Mouse (Mus musculus) hindbrain, postnatal 0 days (tissue): Measurements from ENCODE around the gene Tubgcp4. TPM values are rescaled to one million over a fixed set of nuclear protein-coding genes. Genes with fewer than 3 reads are reported as not detected.

Experiments used
- ATAC-seq: fragments of 200-750 bp; cut with Nextera tagmentation; 2 replicates; pipeline ENCODE4 v1.8.0; 2017; ENCODE audit warnings: mild to moderate bottlenecking, moderate TSS enrichment, moderate library complexity
- DNase-seq: peaks from one replicate; pipeline ENCODE4 v3.0.0-alpha.2; 2015; ENCODE audit warnings: low spot score
- H3K27ac ChIP-seq: fragments of 300-500 bp; sonication (generic); 2 replicates; pipeline ENCODE4 v1.5.1; 2014; ENCODE audit warnings: mild to moderate bottlenecking
- H3K27me3 ChIP-seq: fragments of 300-500 bp; sonication (generic); 2 replicates; pipeline ENCODE4 v1.6.1; 2014; ENCODE audit warnings: low read length, mixed read lengths; ENCODE audit not compliant: insufficient read depth
- H3K36me3 ChIP-seq: fragments of 300-500 bp; sonication (generic); 2 replicates; pipeline ENCODE4 v1.6.1; 2014; ENCODE audit warnings: low read length, mixed read lengths; ENCODE audit not compliant: insufficient read depth
- H3K4me1 ChIP-seq: fragments of 300-500 bp; sonication (generic); 2 replicates; pipeline ENCODE4 v1.6.1; 2014; ENCODE audit warnings: antibody characterized with exemption, low read length, mixed read lengths; ENCODE audit not compliant: insufficient read depth
- H3K4me2 ChIP-seq: fragments of 300-500 bp; sonication (generic); 2 replicates; pipeline ENCODE4 v1.6.1; 2014; ENCODE audit warnings: low read depth, mild to moderate bottlenecking, low read length, moderate library complexity, mixed read lengths
- H3K4me3 ChIP-seq: fragments of 300-500 bp; sonication (generic); 2 replicates; pipeline ENCODE4 v1.5.1; 2014; ENCODE audit warnings: low read length
- H3K9ac ChIP-seq: fragments of 300-500 bp; sonication (generic); replicated peaks from 2 replicates; pipeline ENCODE4 v1.6.1; 2014; ENCODE audit warnings: mild to moderate bottlenecking, low read length, moderate library complexity, mixed read lengths
- H3K9me3 ChIP-seq: fragments of 300-500 bp; sonication (generic); 2 replicates; pipeline ENCODE4 v1.6.1; 2016; ENCODE audit warnings: low read length, mixed read lengths
- CTCF ChIP-seq: IDR thresholded peaks from 2 replicates; pipeline ENCODE4 v1.5.1; 2016; ENCODE audit warnings: antibody characterized with exemption, control low read depth, low read depth
- WGBS: fragments of 180-500 bp; shearing (Covaris S2); extraction: QIAGEN DNeasy Blood & Tissue Kit; methylation state at CpG from one replicate; pipeline ENCODE4 v1.1.7; 2014; 5-methylcytosine and 5-hydroxymethylcytosine counted together
- polyA plus RNA-seq: library from polyadenylated mRNA; unstranded; fragments of >200 nt; fragmentation: Nextera tagmentation; extraction: Ambion mirVana; gene quantifications from 2 replicates; pipeline ENCODE4 v1.2.1, GENCODE M21; 2015
- total RNA-seq: library from RNA; depleted of rRNA; stranded (reverse); fragments of >200 nt; gene quantifications from 2 replicates; pipeline ENCODE4 v1.2.3, GENCODE M21; 2014; rRNA removed

Gene Tubgcp4
- total and polyA plus RNA-seq, 2 experiments from 2014 or later, result 26.1 to 33.6 TPM

DNA sequence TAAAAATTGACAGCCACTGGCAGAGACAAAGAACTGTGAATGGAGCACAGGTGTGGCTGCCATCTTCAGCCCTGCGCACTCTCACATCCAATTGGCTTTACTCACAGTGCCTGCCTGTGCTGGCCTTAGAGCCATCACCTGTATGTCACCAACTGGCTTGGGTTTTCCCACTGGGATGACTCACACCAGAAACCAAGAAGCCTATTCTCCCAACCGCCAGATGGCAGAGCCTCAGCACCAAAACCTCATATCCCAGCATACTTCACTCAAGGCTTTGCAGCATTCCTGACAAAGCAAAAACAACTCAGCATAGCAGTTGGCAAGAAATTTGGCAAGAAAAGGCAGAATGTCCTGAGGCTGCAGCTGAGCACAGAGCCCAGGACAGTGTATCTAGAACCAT lies 52.6 kb downstream of the Tubgcp4 start:
- Histone ChIP-seq H3K9me3 (no peaks in the 10 kb centered on the region), H3K27ac (peak overlapping the region; percentile 32; the same call in 1 of the 2 replicates), H3K4me3 (no peak overlapping the region), H3K36me3 (peaks cover 51% of the 10 kb centered on the region), H3K4me2 (no peak overlapping the region), H3K27me3 (no peaks in the 10 kb centered on the region), H3K9ac (no peak overlapping the region), H3K4me1 (no peaks in the 10 kb centered on the region)
- TF ChIP-seq CTCF, result peak; percentile 53
- WGBS, result 74% methylated on average over 2 of the region's 2 CpGs
- peak; percentile 31 for DNase-seq
- no peak for ATAC-seq

DNA sequence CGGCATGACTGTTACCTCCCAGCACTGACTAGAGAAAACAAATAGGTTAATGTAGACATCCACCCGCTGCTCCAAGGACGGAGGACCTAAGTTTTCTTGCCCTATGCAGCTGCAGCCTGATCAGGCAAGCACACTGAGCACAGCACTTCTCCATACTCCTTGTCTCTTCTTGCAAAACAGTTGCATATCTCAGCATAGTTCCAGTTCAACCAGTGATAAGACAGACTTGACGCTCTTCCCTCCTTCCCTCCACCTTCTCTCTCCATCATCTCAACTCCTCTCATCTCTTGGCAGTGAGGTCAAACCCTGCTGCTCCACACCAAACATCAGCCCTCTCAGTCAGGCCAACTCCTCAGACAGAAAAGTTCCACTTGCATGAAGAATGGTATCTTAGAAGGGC lies 57.7 kb downstream of the Tubgcp4 start:
- no peaks in the 10 kb centered on the region for H3K9me3 ChIP-seq
- WGBS, result 82% methylated on average over 4 of the region's 4 CpGs
- no peak overlapping the region for H3K4me3 ChIP-seq
- H3K27me3 ChIP-seq, result no peaks in the 10 kb centered on the region
- H3K9ac ChIP-seq, result no peak overlapping the region
- no peak for TF ChIP-seq CTCF
- no peaks in the 10 kb centered on the region for H3K4me1 ChIP-seq
- DNase-seq (no peak), ATAC-seq (no peak)
- H3K27ac ChIP-seq, result no peak overlapping the region
- no peak overlapping the region for H3K4me2 ChIP-seq
- H3K36me3 ChIP-seq, result peaks cover 55% of the 10 kb centered on the region

DNA sequence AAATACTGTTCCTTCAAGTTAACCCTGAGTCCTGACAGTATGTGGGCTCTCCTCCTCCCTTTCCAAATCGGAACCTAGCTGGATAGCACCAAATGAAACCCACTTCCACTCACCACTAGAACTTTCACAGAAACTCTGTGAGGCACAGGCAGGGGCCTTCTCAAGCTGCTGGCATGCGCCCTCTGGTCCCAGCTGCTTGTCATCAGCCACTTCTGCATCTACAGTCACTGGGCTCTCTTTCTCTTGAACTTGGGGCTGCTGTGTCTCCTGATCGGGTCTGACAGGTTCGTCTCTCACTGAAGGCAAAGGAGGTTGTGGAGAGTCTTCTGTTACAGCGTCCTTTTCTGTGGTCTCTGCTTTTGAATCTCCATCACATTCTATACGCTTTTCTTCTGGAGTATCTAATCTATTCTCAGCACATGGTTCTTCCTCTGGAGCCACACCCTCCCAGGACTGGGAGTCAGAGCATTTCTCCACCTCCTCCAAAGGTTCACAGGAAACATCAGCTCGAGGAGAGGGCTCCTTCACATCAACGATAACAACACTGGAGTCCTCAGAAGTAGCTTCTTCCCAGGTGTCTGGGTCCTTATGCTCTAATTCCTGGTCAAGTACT lies 65.1 kb downstream of the Tubgcp4 start:
- WGBS, result 91% methylated on average over 8 of the region's 8 CpGs
- H3K27me3 ChIP-seq, result no peaks in the 10 kb centered on the region
- TF ChIP-seq CTCF, result no peak
- DNase-seq (no peak), ATAC-seq (no peak)
- H3K4me3 ChIP-seq, result no peak overlapping the region
- H3K9me3 ChIP-seq, result no peaks in the 10 kb centered on the region
- H3K4me2 ChIP-seq, result no peak overlapping the region
- peaks cover 61% of the 10 kb centered on the region for H3K36me3 ChIP-seq
- H3K4me1 ChIP-seq, result no peaks in the 10 kb centered on the region
- H3K27ac ChIP-seq, result no peak overlapping the region
- no peak overlapping the region for H3K9ac ChIP-seq

DNA sequence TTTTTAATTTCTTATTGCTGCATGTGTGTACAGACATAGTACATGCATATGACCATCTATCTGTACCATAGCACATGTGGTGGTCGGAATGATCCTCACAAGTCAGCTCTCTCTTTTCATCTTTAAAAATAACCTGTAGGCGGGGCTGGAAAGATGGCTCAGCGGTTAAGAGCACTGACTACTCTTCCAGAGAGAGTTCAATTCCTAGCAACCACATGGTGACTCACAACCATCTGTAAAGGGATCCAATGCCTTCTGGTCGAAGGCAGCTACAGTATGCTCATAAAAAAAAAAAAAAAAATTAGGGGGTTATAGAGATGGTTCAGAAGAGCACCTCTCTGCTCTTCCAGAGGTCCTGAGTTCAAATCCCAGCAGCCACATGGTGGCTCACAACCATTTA lies 69.0 kb downstream of the Tubgcp4 start:
- Histone ChIP-seq H3K9ac (no peak overlapping the region), H3K27me3 (no peaks in the 10 kb centered on the region), H3K4me3 (no peak overlapping the region), H3K9me3 (no peaks in the 10 kb centered on the region), H3K36me3 (peaks cover 48% of the 10 kb centered on the region), H3K27ac (no peak overlapping the region), H3K4me1 (no peaks in the 10 kb centered on the region), H3K4me2 (no peak overlapping the region)
- no peak for TF ChIP-seq CTCF
- 91% methylated on average over 4 of the region's 4 CpGs for WGBS
- DNase-seq (no peak), ATAC-seq (no peak)

DNA sequence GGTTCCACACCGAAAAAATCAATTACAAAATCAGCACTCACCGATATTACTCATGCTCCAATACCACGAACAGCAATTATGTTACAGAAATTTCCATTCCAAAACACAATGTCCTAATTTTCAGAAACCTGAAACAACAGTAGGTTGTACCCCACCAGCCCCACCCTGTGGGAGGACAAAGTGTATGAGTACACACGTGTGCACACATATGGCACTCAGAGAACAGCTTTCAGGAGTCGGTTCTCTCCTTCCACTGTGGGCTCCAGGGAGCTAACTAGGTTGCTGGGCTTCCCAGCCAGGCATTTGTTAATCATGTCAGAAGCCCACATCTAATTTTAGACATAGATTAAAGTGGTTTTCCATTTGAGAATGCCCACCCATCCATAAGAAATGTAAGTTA lies 73.6 kb downstream of the Tubgcp4 start:
- no peak for TF ChIP-seq CTCF

More for the DNA sequence above, 73.6 kb downstream of the Tubgcp4 start:
- no peaks in the 10 kb centered on the region for H3K9me3 ChIP-seq
- H3K27ac ChIP-seq, result no peak overlapping the region
- H3K9ac ChIP-seq, result no peak overlapping the region
- 92% methylated on average over 5 of the region's 5 CpGs for WGBS
- H3K27me3 ChIP-seq, result no peaks in the 10 kb centered on the region
- no peak overlapping the region for H3K4me2 ChIP-seq
- H3K36me3 ChIP-seq, result peaks cover 52% of the 10 kb centered on the region
- no peak for ATAC-seq
- no peak overlapping the region for H3K4me3 ChIP-seq
- H3K4me1 ChIP-seq, result no peaks in the 10 kb centered on the region
- no peak for DNase-seq

Other genes starting within 250 kb of the Tubgcp4 start
- 27.8 and 34.8 TPM in 2 replicates for gene Ubr1, start 199.9 kb upstream of the Tubgcp4 start, total RNA-seq
- gene Ubr1, start 199.9 kb upstream of the Tubgcp4 start, polyA plus RNA-seq, result 27.3 and 27.5 TPM in 2 replicates
- gene Tmem62, start 193.6 kb upstream of the Tubgcp4 start, total RNA-seq, result 24.0 and 25.8 TPM in 2 replicates
- 12.6 and 13.8 TPM in 2 replicates for gene Tmem62, start 193.6 kb upstream of the Tubgcp4 start, polyA plus RNA-seq
- 40.0 and 42.3 TPM in 2 replicates for gene Ccndbp1, start 162.3 kb upstream of the Tubgcp4 start, total RNA-seq
- gene Ccndbp1, start 162.3 kb upstream of the Tubgcp4 start, polyA plus RNA-seq, result 76.5 and 80.2 TPM in 2 replicates
- gene Epb42, start 133.6 kb upstream of the Tubgcp4 start, total RNA-seq, result 0.07 and 0.73 TPM in 2 replicates
- 0.06 and 0.18 TPM in 2 replicates for gene Epb42, start 133.6 kb upstream of the Tubgcp4 start, polyA plus RNA-seq
- 0.78 TPM in 1 of 2 replicates, not detected in the other for gene Tgm5, start 84.8 kb upstream of the Tubgcp4 start, total RNA-seq
- gene Tgm5, start 84.8 kb upstream of the Tubgcp4 start, polyA plus RNA-seq, result 0.37 and 0.45 TPM in 2 replicates
- gene Tgm7, start 60.9 kb upstream of the Tubgcp4 start, total RNA-seq, result not detected in 2 replicates
- gene Tgm7, start 60.9 kb upstream of the Tubgcp4 start, polyA plus RNA-seq, result not detected in 2 replicates
- 17.6 and 22.4 TPM in 2 replicates for gene Adal, start 30.2 kb upstream of the Tubgcp4 start, total RNA-seq
- 18.0 and 18.4 TPM in 2 replicates for gene Adal, start 30.2 kb upstream of the Tubgcp4 start, polyA plus RNA-seq
- 9.6 and 10.1 TPM in 2 replicates for gene Lcmt2, start 30.0 kb upstream of the Tubgcp4 start, total RNA-seq
- gene Lcmt2, start 30.0 kb upstream of the Tubgcp4 start, polyA plus RNA-seq, result 11.4 and 14.2 TPM in 2 replicates
- 3.2 and 5.7 TPM in 2 replicates for gene Zscan29, start 471 bp downstream of the Tubgcp4 start, total RNA-seq
- 5.3 and 5.5 TPM in 2 replicates for gene Zscan29, start 471 bp downstream of the Tubgcp4 start, polyA plus RNA-seq
- 194 and 277 TPM in 2 replicates for gene Trp53bp1, start 100.8 kb downstream of the Tubgcp4 start, total RNA-seq
- 76.4 and 80.9 TPM in 2 replicates for gene Trp53bp1, start 100.8 kb downstream of the Tubgcp4 start, polyA plus RNA-seq
- gene Map1a, start 118.9 kb downstream of the Tubgcp4 start, total RNA-seq, result 160 and 173 TPM in 2 replicates
- 70.6 and 72.5 TPM in 2 replicates for gene Map1a, start 118.9 kb downstream of the Tubgcp4 start, polyA plus RNA-seq
- 12.8 and 13.5 TPM in 2 replicates for gene Ppip5k1, start 184.7 kb downstream of the Tubgcp4 start, total RNA-seq
- gene Ppip5k1, start 184.7 kb downstream of the Tubgcp4 start, polyA plus RNA-seq, result 16.6 and 17.8 TPM in 2 replicates
- gene Ckmt1, start 187.1 kb downstream of the Tubgcp4 start, total RNA-seq, result 139 and 161 TPM in 2 replicates
- 167 and 168 TPM in 2 replicates for gene Ckmt1, start 187.1 kb downstream of the Tubgcp4 start, polyA plus RNA-seq
- 0.07 TPM in 1 of 2 replicates, not detected in the other for gene Strc, start 216.5 kb downstream of the Tubgcp4 start, total RNA-seq
- gene Strc, start 216.5 kb downstream of the Tubgcp4 start, polyA plus RNA-seq, result 0.03 TPM in 1 of 2 replicates, not detected in the other
- gene Pdia3, start 243.1 kb downstream of the Tubgcp4 start, total RNA-seq, result 47.4 and 56.8 TPM in 2 replicates
- gene Pdia3, start 243.1 kb downstream of the Tubgcp4 start, polyA plus RNA-seq, result 291 and 296 TPM in 2 replicates
- 2.1 and 3.3 TPM in 2 replicates for gene Catsper2, start 243.1 kb downstream of the Tubgcp4 start, total RNA-seq
- gene Catsper2, start 243.1 kb downstream of the Tubgcp4 start, polyA plus RNA-seq, result 4.3 and 4.9 TPM in 2 replicates